Mouse (Mus musculus) c-Kit-positive CD71-negative TER-119-negative erythroid progenitor cells, embryonic 14.5 days (primary cell): ENCODE measurements at regions not wholly inside any gene's neighbourhood (a gene's known extent, or its start where the extent isn't known, plus 50 kb on each side); places are given as distances from the start of the nearest gene placed in this dataset.
A peak's percentile ranks its signal among the peaks of the same experiment; 100 is the strongest.
"Not testable (repeated sequence)": the region's sequence is repeated elsewhere in the genome, so short reads cannot be mapped to it uniquely, and the experiment has no call there.

ENCODE experiments used
- DNase-seq: peaks from one replicate; pipeline ENCODE4 v3.0.0-alpha.2; 2013; ENCODE audit warnings: low read depth

GRCm38 (mm10) chr16:55520077-55520476 is 222.3 kb upstream of the Zpld1 start:
- no peak for DNase-seq

GRCm38 (mm10) chr16:55519646-55520045 is 221.9 kb upstream of the Zpld1 start:
- DNase-seq: no peak

GRCm38 (mm10) chr16:55516994-55517393 is 219.2 kb upstream of the Zpld1 start:
- no peak for DNase-seq

GRCm38 (mm10) chr16:55515228-55515696 is 217.5 kb upstream of the Zpld1 start:
- DNase-seq: no peak

- DNase-seq: no peak
Measured at GRCm38 (mm10) chr16:55514448-55515200, 216.8 kb upstream of the Zpld1 start.

GRCm38 (mm10) chr16:55504796-55505413 is 207.1 kb upstream of the Zpld1 start:
- no peak for DNase-seq

- DNase-seq: no peak
Measured at GRCm38 (mm10) chr16:55504274-55504673, 206.5 kb upstream of the Zpld1 start.

GRCm38 (mm10) chr16:55503273-55503672 is 205.5 kb upstream of the Zpld1 start:
- DNase-seq: no peak

GRCm38 (mm10) chr16:55499831-55500230 is 202.0 kb upstream of the Zpld1 start:
- not testable (repeated sequence) for DNase-seq

- no peak for DNase-seq
Measured at GRCm38 (mm10) chr16:55495051-55495450, 197.3 kb upstream of the Zpld1 start.

- DNase-seq: no peak
Measured at GRCm38 (mm10) chr16:55494162-55494561, 196.4 kb upstream of the Zpld1 start.

- no peak for DNase-seq
Measured at GRCm38 (mm10) chr16:55492111-55492510, 194.3 kb upstream of the Zpld1 start.

GRCm38 (mm10) chr16:55484391-55484790 is 186.6 kb upstream of the Zpld1 start:
- no peak for DNase-seq

- no peak for DNase-seq
Measured at GRCm38 (mm10) chr16:55480745-55481144, 183.0 kb upstream of the Zpld1 start.

- DNase-seq: no peak
Measured at GRCm38 (mm10) chr16:55480304-55480703, 182.5 kb upstream of the Zpld1 start.

- peak; percentile 69 for DNase-seq
Measured at GRCm38 (mm10) chr16:55476544-55477208, 178.9 kb upstream of the Zpld1 start.

GRCm38 (mm10) chr16:55474950-55475525 is 177.3 kb upstream of the Zpld1 start:
- DNase-seq: no peak

- no peak for DNase-seq
Measured at GRCm38 (mm10) chr16:55471396-55471795, 173.6 kb upstream of the Zpld1 start.

GRCm38 (mm10) chr16:55470721-55471120 is 172.9 kb upstream of the Zpld1 start:
- DNase-seq: no peak

- DNase-seq: no peak
Measured at GRCm38 (mm10) chr16:55469703-55470102, 171.9 kb upstream of the Zpld1 start.

GRCm38 (mm10) chr16:55468833-55469458 is 171.2 kb upstream of the Zpld1 start:
- peak; percentile 45 for DNase-seq

- DNase-seq: no peak
Measured at GRCm38 (mm10) chr16:55460519-55460918, 162.7 kb upstream of the Zpld1 start.
